Mouse (Mus musculus) c-Kit-positive CD71-positive TER-119-negative erythroid progenitor cells, embryonic 14.5 days (primary cell): ENCODE results near the gene Ap1m2.
"Not testable (repeated sequence)": the region's sequence is repeated elsewhere in the genome, so short reads cannot be mapped to it uniquely, and the experiment has no call there.

Experiments
- DNase-seq: peaks from one replicate; pipeline ENCODE4 v3.0.0-alpha.2; 2013; ENCODE audit warnings: low read depth

Gene Ap1m2

DNA sequence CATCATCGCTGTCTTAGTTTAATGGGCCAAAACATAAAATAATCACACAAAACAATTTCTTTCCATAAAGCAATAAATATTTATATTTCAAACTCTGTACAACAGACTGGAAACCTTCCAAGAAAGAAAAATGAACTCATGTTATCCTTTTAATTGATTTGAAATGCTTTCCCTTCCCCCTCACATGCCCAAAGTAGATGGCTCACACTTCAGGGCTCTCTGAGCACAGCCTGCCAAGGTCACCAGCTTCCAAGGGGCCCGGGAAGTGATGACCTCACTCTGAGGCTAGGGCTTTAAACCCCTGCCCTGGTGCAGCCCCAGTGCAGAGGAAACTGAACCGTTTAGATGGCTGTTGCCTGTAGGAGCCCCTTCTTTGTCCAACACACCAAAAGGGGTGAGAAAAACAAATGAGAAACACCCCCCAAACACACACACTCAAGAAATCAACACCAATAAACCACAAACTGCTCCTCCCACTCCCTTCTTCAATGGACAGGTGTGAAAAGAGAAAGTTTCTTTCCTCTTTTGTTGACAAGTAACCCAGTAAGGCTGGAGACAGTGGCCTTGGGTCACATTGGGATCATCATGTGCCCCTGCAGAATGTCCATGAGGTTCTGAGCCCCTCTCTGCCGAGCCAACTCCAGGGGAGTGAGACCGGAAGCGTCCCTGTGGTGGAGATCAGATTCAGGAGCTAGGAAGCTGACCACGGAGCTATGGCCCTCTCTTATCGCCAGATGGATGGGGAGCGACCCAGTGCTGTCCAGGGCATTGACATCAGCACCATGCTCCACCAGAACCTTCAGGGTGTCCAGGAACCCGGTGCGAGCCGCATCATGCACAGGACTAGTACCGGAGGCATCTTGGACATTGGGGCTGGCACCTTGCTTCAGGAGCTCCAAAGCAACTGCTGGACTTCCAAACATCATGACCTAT lies 23.5 kb downstream of the Ap1m2 start:
- DNase-seq = no peak

DNA sequence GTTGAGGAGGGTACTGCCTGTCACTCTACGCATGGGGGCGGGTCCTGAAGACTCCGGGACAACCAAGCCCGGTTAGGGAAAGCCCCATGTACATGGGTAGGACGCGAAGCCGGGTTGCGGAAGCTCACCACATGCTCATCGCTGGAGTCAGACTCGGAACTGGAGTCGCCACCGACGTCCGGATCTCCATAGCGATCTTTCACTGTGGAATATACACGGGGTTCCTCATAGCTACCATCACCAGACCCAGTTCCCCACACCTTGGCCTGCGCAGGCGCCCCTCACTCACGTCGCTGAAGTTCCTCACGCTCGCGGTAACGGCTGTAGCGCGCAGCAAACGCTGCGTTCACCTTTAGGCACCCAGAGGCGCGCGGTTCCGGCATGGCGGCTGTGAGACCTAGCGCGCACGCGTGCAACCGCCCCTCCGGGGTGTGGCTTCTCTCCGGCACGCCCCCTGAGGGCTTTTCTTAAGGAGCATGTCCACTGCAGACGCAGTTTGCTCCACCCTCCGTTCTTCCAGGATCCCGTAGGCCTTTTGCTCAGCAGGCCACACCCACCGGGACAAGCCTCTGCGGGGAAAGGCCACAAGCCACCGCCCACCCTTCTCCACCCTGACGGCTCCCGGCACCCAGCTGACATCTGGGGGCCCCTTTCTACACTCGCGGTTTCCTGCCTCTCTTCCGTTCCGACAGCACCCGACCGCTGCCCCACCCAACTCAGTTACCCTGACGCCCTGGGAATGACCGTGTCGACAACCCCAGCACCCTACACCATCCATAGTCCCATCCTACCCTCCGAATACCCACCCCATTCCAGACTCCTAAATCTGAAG lies 24.4 kb downstream of the Ap1m2 start, which contains the start of gene Kri1:
Kri1 (minus strand) TSS at position 399 of the 832 bp plus-strand sequence.
- DNase-seq = peak; percentile 98

DNA sequence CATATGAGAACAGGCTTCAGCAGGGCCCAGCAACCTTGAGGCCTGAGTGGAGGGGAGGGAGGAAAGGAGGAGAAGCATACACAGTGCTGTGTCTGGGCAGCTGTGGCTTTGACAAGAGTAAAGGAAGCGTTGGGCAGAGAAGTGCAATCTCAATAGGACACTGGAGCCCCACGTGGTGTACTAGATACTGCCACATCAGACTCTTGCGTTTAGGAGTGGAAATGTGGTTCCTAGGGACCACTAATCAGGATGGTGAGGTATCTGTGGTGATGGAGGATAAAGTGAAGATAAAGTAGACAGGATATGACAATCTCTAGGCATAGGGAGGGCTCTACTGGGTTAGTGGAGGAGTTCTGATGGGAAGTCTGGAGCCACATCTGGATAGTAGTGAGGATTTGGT lies 25.4 kb downstream of the Ap1m2 start:
- no peak for DNase-seq

DNA sequence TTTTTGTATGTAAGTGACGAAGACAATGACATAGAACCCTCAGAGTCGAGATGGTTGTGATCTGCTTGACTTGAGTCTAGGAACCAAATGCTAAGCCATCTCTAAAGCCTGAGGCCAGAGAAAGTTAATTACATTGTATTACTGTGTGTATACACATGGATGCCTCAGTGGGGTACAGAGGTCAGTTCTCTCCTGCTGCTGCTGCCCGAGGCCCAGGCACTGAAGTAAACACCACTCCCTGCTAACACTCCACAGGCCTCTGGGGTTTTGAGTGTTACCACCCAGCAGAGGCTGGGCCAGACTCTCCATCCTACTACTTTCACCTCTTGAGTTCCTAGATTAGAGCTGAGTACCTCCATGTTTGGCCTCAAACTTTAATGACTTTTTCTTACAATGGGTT lies 28.1 kb downstream of the Ap1m2 start:
- DNase-seq = no peak

DNA sequence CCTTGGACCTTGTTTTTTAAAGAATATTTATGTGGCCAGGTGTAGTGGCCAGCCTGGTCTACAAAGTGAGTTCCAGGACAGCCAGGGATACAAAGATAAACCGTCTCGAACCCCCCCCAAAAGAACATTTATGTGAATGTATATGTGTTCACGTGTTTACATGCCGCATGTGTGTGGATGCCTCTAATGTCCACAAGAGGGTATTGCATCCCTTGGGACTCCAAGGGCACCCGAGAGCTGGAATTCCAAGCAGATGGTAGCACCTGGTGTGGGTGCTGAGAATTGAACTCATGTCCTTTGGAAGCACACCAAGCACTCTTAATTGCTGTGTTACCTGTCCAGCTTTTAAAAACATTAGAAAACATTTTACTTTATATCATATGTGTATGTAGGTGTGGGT lies 28.5 kb downstream of the Ap1m2 start:
- no peak for DNase-seq

DNA sequence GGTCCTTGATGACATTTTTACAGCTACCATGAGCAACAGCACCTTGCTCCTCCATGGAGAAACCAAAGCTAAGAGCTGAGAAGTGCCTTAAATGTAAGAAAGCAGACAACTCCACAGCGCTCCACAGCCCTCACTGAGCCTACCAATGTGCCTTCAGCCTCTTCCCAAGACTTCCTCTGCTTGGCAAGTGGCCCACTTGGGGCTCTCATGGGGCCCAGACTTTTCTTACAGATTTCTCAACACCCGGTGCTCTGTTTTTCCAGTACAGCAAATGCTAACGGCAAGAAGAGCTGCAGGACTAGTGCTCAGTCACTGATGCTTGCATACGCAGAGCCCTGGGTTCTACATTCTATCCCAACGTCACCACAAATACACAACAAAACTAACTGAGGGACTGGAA lies 34.4 kb downstream of the Ap1m2 start:
- DNase-seq = no peak

DNA sequence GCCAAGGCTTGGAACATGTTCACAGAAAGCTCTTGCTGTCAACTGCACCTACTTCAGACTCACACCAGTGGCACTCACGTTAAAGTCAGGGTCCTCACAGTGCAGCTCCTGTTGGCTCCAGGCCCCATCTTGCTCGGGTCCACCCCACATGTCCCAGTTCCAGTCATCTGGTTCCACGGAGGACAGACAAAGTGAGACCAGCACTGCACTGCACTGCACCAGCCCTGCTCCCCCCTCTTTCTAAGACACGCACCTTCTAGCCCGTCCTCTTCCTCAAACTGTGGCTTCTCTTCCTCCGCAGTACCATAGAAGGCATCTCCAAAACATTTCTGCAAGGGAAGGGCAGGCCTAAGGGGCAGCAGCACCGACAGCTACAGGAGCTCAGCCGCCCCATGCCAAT lies 35.8 kb downstream of the Ap1m2 start:
- DNase-seq = no peak

DNA sequence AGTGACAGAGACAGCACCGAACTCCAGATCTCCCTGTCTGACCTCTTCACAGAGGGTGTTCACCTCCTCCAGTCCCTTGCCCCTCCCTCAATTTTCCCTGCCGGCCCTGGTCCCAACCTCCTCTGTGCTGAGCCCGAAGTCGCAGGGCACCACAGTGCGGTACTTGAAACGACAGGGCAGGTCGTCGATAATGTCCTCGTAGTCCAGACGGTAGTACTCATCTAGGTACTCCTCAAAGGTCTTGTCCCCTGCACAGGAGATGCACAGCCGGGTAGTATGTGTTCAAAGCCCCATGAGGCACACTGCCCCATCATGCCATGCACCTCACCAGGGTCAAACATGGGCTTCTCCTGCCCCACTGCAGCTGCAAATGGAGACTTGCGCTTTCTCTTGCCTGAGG lies 36.4 kb downstream of the Ap1m2 start:
- no peak for DNase-seq

DNA sequence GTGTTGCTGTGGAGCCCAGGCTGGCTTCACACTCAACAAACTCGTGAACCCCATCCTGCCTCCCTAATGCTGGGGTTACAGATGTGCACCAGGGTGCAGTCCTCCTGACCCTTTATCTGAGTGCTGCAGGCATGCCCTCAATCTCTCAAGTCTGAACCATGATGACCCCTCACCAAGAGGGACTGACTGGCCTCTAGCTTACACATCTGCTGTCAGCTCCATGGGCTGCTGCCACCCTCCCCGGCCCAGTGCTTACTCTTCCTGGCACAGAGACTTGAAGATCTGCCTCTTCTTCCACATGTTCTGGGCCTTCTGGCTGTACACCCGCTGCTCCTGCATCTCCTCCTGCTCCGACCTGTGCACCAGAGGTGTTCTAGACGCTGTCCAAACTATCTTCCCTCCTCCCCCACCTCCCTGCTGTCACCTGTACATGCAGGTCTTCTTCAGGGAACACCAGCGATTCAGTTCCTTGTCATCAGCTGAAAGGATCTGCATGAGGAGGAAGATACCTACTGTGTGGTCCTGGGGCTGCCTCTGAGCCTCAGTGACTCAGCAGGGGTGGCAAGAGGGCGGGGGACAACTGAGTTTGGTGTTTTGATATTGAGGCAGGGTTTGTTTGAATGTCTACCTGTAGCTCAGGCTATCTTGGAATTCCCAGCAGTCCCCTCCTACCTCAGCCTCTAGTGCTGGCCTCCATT lies 37.0 kb downstream of the Ap1m2 start:
- no peak for DNase-seq

DNA sequence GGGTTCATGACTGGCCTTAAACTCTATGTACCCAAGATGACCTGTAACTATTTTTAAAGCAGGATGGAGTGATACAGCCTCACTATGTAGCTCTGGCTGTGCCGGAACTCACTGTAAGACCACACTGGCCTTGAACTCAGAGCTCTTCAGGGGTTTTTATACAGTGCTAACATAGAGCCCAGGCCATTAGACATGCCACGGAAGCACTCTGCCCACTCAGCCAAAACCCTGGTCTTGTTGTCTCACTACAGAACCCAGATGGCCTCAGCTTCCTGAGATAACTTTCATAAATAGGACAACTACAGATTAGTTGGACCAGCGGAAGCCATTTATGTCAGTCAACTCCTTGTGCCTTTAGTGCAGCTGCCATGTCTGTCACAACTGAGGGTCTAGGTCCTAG lies 37.8 kb downstream of the Ap1m2 start:
- DNase-seq = no peak

DNA sequence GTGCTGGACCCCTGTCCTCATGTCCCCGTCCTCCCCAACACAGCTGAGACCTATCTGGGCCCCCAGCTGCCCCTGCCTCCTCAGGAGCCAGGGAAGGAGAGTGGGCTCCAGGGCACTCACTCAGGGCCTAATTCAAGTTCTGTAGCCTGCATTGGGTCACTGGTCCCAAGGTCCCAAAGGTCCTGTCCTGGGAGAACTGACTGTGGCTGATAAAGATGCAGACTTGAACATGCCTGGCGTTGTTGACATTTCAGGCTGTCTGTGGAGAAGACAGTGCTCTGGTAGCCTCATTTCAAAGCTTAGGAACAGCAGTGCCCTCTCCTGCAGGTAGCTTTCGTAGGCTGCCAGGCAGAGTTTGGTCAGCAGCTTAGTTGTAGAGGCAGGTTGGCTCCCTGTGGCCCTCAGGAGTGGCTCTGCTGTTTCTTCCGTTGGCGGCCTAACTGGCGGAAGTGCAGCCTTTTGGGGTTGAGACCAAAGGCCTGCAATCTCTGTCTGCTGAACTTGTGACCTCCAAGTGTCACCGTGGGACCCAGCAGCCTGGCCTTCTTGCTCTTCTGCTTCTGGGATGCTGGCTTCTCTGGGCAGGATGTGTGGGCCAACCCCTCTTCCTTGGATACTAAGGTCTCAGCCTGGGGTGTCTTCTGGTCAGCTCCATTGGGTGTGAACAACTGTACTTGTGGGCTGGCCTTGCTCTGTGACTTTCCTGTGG lies 38.5 kb downstream of the Ap1m2 start:
- DNase-seq = no peak

DNA sequence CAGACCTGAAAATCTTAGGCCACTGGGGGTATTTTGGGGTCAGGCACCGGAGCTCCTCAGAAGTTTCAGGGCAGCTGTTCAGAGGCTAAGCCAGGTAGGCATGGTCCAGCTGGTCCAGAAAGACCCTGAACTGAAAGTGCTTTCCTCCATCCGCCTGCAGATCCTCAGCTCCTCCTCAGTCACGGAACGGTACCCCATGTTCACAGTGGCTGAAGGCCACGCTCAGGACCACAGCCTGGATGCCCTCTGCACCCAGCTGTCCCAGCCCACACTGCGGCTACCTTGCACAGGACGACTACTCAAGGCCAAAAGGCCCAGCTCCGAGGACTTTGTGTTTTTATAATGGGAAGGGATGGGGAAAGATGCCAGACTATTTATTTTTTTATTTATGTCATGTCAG lies 39.0 kb downstream of the Ap1m2 start:
- DNase-seq = no peak

DNA sequence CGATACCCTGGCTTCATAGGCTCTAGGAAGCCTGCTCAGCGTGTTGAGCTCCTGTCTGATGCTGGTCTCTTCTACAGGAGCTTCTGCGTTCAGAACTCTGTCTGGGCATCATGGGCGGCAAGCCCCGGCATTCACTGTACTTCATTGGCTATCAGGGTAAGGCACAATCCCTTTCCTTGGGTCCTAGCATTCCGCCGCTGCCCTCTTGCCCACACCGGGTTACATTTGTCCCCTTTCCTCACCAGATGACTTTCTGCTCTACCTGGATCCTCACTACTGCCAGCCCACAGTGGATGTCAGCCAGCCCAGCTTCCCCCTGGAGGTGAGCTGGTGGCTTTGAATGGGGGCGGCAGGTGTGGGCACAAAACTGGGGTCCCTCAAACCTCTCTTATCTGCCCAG lies 39.7 kb downstream of the Ap1m2 start:
- DNase-seq = no peak

DNA sequence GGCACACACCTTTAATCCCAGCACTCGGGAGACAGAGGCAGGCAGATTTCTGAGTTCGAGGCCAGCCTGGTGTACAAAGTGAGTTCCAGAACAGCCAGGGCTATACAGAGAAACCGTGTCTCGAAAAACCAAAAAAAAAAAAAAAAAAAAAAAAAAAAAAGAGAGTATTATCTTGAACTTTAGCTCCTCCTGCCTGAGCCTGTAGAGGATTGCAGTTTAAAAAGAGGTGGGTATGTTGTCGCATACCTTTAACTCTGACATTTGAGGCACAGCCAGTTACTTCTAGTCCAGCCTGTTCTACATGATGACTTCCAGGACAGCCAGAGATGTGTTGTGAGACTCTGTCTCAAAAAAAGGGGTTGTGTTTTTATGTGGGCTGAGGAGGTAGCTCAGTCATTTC lies 42.5 kb downstream of the Ap1m2 start:
- DNase-seq = not testable (repeated sequence)

DNA sequence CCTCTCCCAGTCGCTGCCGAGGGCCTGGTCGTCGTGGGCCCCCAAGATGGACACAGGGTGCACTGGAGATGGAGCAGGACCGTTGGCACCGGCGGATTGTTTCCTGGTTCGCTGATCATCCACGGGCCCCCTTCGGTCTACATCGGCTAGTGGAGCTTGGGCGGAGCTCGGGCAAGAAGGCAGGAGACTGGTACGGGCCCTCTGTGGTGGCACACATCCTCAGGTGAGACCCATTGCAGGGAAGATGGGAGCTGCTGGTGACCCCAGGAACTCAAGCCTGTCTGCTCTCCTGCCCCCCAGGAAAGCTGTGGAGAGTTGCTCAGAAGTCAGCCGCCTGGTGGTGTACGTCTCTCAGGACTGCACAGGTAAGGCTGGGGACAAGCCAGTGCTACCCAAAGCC lies 43.8 kb downstream of the Ap1m2 start:
- DNase-seq = no peak

DNA sequence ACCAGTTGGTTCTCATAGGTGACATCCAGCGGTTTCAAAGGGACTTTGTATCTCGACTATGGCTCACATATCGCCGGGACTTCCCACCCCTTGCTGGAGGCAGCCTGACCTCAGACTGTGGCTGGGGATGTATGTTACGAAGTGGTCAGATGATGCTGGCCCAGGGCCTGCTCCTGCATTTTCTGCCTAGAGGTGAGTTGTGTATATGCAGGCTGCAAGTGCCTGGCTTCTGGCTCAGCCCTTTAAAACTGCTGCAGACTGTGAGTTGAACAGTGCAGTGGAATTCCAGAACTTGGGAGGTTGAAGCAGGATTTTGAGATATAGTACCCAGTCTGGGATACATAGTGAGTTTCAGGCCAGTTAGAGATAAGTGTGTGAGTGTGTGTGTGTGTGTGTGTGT lies 45.2 kb downstream of the Ap1m2 start:
- no peak for DNase-seq

DNA sequence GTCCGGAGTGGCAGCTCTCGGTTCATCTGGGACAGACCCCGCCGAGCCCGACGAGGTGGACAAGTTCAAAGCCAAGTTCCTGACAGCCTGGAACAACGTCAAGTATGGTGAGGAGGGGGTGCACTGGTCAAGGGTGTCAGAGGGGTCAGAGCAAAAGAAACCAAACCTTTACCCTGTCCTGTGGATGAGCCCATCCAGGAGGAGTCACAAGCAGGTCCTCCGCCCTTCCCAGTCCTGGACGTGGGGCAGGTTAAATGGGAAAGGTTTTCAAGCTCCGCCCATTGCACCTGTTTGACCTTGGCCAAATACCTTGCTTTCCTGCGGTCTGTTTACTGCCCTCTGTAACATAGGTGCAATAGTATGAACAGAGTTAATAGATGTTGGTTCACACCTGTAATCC lies 46.5 kb downstream of the Ap1m2 start:
- no peak for DNase-seq

DNA sequence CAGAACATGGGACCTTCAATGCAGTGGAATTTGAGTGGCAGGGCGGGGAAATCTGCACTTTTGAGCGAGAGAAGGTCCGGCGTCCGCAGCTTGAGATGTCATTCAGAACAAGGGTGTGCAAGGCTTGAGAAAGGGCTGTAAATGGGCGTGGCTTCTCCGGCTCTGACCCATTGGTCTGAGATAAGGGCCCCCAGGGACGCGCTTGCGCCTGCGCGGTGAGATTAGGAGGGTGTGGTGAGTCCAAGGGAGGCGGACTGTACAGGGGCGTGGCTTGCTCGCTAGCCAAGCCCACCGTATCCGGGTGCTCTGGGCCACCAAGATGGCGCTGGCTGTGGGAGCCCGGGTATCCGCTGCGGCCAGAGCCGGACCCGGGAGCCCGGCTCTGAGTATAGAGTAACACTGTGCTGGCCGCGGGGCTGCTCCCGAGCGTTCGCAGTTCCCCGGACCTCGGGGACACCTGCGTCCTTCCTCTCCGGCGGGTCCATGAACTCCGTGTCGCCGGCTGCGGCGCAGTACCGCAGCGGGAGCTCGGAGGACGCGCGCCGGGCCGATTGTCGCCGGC lies 47.1 kb downstream of the Ap1m2 start, which contains the start of gene Atg4d:
Atg4d (plus strand) TSS at position 294 of the 562 bp plus-strand sequence.
- DNase-seq = peak; percentile 99

DNA sequence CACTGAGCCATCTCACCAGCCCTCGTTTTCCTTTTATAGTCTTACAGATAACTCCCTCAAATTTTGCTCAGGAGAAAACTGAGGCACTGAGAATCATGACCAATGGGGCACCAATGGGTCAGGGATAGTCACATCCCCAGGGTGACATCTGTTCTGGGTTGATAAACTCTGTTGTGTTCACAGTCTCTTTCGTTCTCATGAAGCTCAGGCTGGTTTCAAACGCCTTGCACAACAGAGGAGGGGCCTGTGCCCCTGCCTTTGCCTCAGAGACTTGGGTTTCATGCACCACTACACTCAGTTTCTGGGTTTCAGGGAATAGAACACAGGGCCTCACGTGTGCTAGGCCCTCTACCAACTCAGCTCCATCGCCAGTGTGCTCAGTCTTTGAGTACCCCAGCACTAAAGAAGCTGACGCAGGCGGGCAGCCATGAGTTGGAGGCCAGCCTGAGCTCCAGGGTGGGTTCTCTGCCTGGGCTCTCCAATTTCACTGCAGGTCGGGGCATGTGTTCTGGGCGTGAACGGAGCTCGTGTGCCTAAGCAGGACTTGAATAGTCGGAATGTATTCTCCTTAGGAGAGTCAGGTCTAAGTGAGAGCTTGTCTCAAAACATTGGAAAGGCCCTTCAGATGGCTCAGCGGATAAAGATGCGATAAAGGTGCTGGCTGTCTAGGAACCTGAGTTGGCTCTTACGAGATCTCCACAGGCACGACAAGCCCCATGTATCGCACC lies 47.7 kb downstream of the Ap1m2 start:
- DNase-seq = peak; percentile 89

DNA sequence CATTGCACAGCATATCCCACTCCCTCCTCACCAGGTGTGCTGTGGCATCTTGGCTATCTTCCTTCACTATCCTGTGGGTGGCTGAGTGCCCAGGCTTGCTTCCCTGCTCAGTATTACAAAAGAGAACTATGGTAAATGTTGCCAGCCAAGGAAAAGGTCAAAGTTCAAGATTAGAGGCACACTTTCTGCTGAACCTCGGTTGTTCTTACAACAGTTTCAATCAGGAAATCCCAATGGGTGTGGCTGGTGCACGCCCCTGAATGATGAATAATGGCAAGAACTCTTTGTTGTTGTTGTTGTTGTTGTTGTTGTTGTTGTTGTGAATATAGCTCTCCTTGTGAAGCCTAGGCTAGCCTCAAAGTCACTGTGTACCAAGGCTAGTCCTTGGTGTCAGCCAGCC lies 50.3 kb downstream of the Ap1m2 start:
- DNase-seq = no peak
